Comparison of ENCODE assay signal across 10 mouse cellular contexts in genomic region chr11:120279335-120279734, GRCm38 (mm10). TPM values are rescaled to one million over a fixed set of nuclear protein-coding genes. Genes with fewer than 3 reads are reported as not detected.
A peak's percentile ranks its signal among the peaks of the same experiment; 100 is the strongest.
DNase-seq lines count a peak whose midpoint lies in the region; ATAC-seq and TF ChIP-seq lines count a peak whose summit lies in the region.
"Had no signal": no experiment of that assay in that cellular context is flagged by ENCODE, and none has a peak within 500 bp of the region (broad histone marks: within the 10 kb centered on the region; RNA-seq: fewer than 3 reads in every experiment).

No protein-coding gene starts in this region.

- no peak for TF ChIP-seq POLR2A in liver, adult 2 months (IDR thresholded peaks at IDR 0.05; ENCODE audit: extremely low read depth, insufficient read depth, low read length)

- H3K4me1 ChIP-seq in embryonic facial prominence, embryonic 12.5 days, result peaks cover 19% of the 10 kb centered on the region; the same call in 1 of the 2 replicates
- peaks cover 44% of the 10 kb centered on the region for H3K4me1 ChIP-seq in embryonic facial prominence, embryonic 10.5 days
- H3K4me1 ChIP-seq in liver, adult 2 months (ENCODE audit: control insufficient read depth, insufficient read depth, low read length), result peaks cover 14% of the 10 kb centered on the region
- peaks cover 36% of the 10 kb centered on the region for H3K4me1 ChIP-seq in liver, embryonic 12.5 days
- peaks cover 29% of the 10 kb centered on the region for H3K4me1 ChIP-seq in neural tube, embryonic 14.5 days (ENCODE audit: control insufficient read depth, insufficient read depth, low read length)

- no peaks in the 10 kb centered on the region for H3K9me3 ChIP-seq in embryonic facial prominence, embryonic 12.5 days
- no peaks in the 10 kb centered on the region for H3K9me3 ChIP-seq in embryonic facial prominence, embryonic 10.5 days
- no peaks in the 10 kb centered on the region for H3K9me3 ChIP-seq in liver, embryonic 12.5 days (replicated peaks)
- no peaks in the 10 kb centered on the region for H3K9me3 ChIP-seq in neural tube, embryonic 14.5 days (ENCODE audit: control insufficient read depth, low read length)

- H3K79me2 ChIP-seq in liver, adult 2 months (ENCODE audit: control insufficient read depth, insufficient read depth, low read length), result no peaks in the 10 kb centered on the region

- ATAC-seq in embryonic facial prominence, embryonic 12.5 days (ENCODE audit: insufficient number of reproducible peaks, insufficient read depth, low FRiP score, low TSS enrichment), result no peak
- ATAC-seq in liver, embryonic 12.5 days, result no peak
- no peak for ATAC-seq in neural tube, embryonic 14.5 days (ENCODE audit: low read depth)

- no peak for TF ChIP-seq CTCF in liver, adult 2 months (IDR thresholded peaks at IDR 0.05; ENCODE audit: low read depth, low read length)

- WGBS in embryonic facial prominence, embryonic 12.5 days, result 84% methylated on average over 11 of the region's 11 CpGs
- 86% methylated on average over 11 of the region's 11 CpGs for WGBS in embryonic facial prominence, embryonic 10.5 days
- WGBS in liver, adult 2 months, result 89% methylated on average over 11 of the region's 11 CpGs
- 72% methylated on average over 11 of the region's 11 CpGs for WGBS in liver, embryonic 12.5 days (ENCODE audit: insufficient replicate concordance)
- 75% methylated on average over 11 of the region's 11 CpGs for WGBS in neural tube, embryonic 14.5 days

- H3K4me3 ChIP-seq in embryonic facial prominence, embryonic 12.5 days, result no peak overlapping the region
- H3K4me3 ChIP-seq in embryonic facial prominence, embryonic 10.5 days, result no peak overlapping the region; the same call in 1 of the 2 replicates
- H3K4me3 ChIP-seq in liver, adult 2 months (ENCODE audit: insufficient read depth, low read depth, low read length), result no peak overlapping the region
- H3K4me3 ChIP-seq in liver, embryonic 12.5 days, result no peak overlapping the region
- H3K4me3 ChIP-seq in neural tube, embryonic 14.5 days (ENCODE audit: low read depth, low read length), result no peak overlapping the region
- H3K4me3 ChIP-seq: heart, adult 2 months had no signal

- H3K36me3 ChIP-seq in embryonic facial prominence, embryonic 12.5 days, result peaks cover 94% of the 10 kb centered on the region
- peaks cover 100% of the 10 kb centered on the region for H3K36me3 ChIP-seq in embryonic facial prominence, embryonic 10.5 days (replicated peaks)
- no peaks in the 10 kb centered on the region for H3K36me3 ChIP-seq in liver, adult 2 months (ENCODE audit: control insufficient read depth, insufficient read depth, low read length)
- H3K36me3 ChIP-seq in liver, embryonic 12.5 days, result peaks cover 66% of the 10 kb centered on the region
- H3K36me3 ChIP-seq in neural tube, embryonic 14.5 days (ENCODE audit: control insufficient read depth, insufficient read depth, low read length), result peaks cover 50% of the 10 kb centered on the region

- no peaks in the 10 kb centered on the region for H3K27me3 ChIP-seq in embryonic facial prominence, embryonic 12.5 days
- H3K27me3 ChIP-seq in embryonic facial prominence, embryonic 10.5 days (replicated peaks; ENCODE audit: low read depth, poor library complexity, severe bottlenecking), result no peaks in the 10 kb centered on the region
- H3K27me3 ChIP-seq in liver, adult 2 months (ENCODE audit: control insufficient read depth, insufficient read depth, low read length), result no peaks in the 10 kb centered on the region
- no peaks in the 10 kb centered on the region for H3K27me3 ChIP-seq in liver, embryonic 12.5 days (replicated peaks)
- H3K27me3 ChIP-seq in neural tube, embryonic 14.5 days (ENCODE audit: control insufficient read depth, insufficient read depth, low read length), result no peaks in the 10 kb centered on the region

- no peak overlapping the region for H3K9ac ChIP-seq in embryonic facial prominence, embryonic 12.5 days
- H3K9ac ChIP-seq in liver, adult 2 months (ENCODE audit: low read depth, low read length), result no peak overlapping the region
- H3K9ac ChIP-seq in liver, embryonic 12.5 days, result no peak overlapping the region
- no peak overlapping the region for H3K9ac ChIP-seq in neural tube, embryonic 14.5 days (replicated peaks; ENCODE audit: low read depth, low read length)

- H3K27ac ChIP-seq in embryonic facial prominence, embryonic 12.5 days, result 0 out of 2 replicates have a peak overlapping the region, but pooled peaks have one; percentile 30
- H3K27ac ChIP-seq in embryonic facial prominence, embryonic 10.5 days (replicated peaks), result no peak overlapping the region; the same call in 1 of the 2 replicates
- H3K27ac ChIP-seq in liver, adult 2 months (replicated peaks; ENCODE audit: insufficient read depth, low read depth, low read length), result peak overlapping the region; percentile 33
- H3K27ac ChIP-seq in liver, embryonic 12.5 days, result no peak overlapping the region
- H3K27ac ChIP-seq in neural tube, embryonic 14.5 days (ENCODE audit: low read depth, low read length), result peak overlapping the region; percentile 79
- H3K27ac ChIP-seq: heart, adult 2 months had no signal

- no peak for DNase-seq in embryonic facial prominence, embryonic 10.5 days (ENCODE audit: low spot score)
- DNase-seq in liver, adult 2 months (ENCODE audit: extremely low read depth, low read depth, low spot score), result no peak
- peak; percentile 70 for DNase-seq in layer of hippocampus, adult 9-11 months
- no peak for DNase-seq in ovary, postnatal 36 days (ENCODE audit: low spot score)
- DNase-seq in urinary bladder, postnatal 25 days (ENCODE audit: low spot score), result no peak
- DNase-seq: embryo, embryonic 11 days had no signal

- no peak overlapping the region for H3K4me2 ChIP-seq in embryonic facial prominence, embryonic 12.5 days (replicated peaks)
- no peak overlapping the region for H3K4me2 ChIP-seq in liver, embryonic 12.5 days
- no peak overlapping the region for H3K4me2 ChIP-seq in neural tube, embryonic 14.5 days (ENCODE audit: low read depth, low read length)

RNA-seq across cellular contexts. Expression of gene Bahcc1, which starts 46.6 kb away (rescaled TPM):
- 16.8 and 18.8 TPM in 2 replicates for polyA plus RNA-seq in embryonic facial prominence, embryonic 12.5 days (2016; fragmentation: Nextera tagmentation; extraction: Ambion mirVana)
- polyA plus RNA-seq in embryonic facial prominence, embryonic 10.5 days (2016; fragmentation: Nextera tagmentation; extraction: Ambion mirVana), result 18.0 and 18.4 TPM in 2 replicates
- 1.2 and 1.5 TPM in 2 replicates for total RNA-seq in liver, adult 2 months (2014; rRNA removed)
- polyA plus RNA-seq in liver, adult 2 months (2012; rRNA removed), result 3.4 and 3.5 TPM in 2 replicates
- 3.0 and 3.5 TPM in 2 replicates for polyA plus RNA-seq in liver, embryonic 12.5 days (2016; fragmentation: Nextera tagmentation; extraction: Ambion mirVana)
- 17.0 and 20.8 TPM in 2 replicates for polyA plus RNA-seq in neural tube, embryonic 14.5 days (2014; fragmentation: Nextera tagmentation; extraction: Ambion mirVana)

Comparison
In these comparisons a context has a peak if more than half of its experiments do, and no peak if none do; other contexts are left out.
1. H3K27ac ChIP-seq: peak in embryonic facial prominence, embryonic 12.5 days (single experiment), liver, adult 2 months (single experiment) and neural tube, embryonic 14.5 days (single experiment); none in embryonic facial prominence, embryonic 10.5 days (single experiment) and liver, embryonic 12.5 days (single experiment).